Mouse (Mus musculus): ENCODE measurements around the gene Lbx1.

The Lbx1 gene

DNA sequence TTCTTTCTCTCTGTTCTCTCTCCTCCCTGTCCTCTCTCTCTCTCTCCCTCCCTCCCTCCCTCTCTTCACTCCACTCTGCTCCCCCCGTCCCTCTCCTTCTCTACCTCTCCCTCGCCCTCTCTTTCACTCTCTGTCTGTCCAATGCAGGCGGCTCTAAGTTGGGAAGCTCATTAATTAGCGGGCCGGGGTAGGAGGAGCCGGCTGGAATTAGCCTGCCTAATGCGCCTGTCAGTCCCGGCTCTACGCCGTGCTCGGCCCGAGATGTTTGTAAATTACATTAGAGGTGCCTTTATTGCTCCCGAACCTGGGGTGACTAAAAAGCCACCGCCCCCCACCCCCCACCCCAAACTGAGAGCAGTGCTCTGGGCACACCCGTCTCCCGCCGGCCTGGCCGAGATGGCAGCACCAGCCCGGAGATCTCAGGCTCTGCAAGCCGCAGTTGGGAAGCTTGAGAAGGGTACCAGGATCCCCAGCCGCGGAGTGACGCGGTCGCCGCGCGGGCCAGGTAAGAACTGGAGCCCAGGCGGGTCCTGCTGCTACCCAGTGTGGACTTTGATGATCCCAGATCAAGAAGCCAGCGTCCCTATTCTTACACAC, at the start of gene Lbx1:
TSS of gene Lbx1 (minus strand) at position 47 of the 597 bp plus-strand sequence.
- DNase-seq (ENCODE audit: low spot score in 2 of 2) = no peak

DNA sequence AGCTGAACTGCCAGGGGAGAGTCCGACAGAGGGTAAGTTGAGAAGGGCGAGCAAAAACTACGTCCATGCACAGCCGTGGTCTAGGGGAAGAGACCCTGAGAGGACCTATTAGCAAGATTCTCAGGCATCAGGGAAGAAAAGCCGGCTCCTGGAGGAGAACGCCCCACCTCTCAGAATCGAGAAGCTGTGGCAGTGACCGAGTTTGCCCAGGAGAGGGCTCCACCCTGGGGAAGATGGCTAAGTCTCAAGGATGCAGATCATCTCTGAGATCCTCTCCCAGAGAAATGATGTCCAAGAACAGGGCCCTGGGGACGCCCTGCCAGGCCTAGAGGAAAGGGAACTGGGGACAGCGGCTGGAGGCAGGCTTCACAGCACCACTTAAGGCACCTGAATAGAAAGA, 47.7 kb upstream of the Lbx1 start:
- DNase-seq (ENCODE audit: low spot score in 2 of 2) = peak; percentile 29 to 82

DNA sequence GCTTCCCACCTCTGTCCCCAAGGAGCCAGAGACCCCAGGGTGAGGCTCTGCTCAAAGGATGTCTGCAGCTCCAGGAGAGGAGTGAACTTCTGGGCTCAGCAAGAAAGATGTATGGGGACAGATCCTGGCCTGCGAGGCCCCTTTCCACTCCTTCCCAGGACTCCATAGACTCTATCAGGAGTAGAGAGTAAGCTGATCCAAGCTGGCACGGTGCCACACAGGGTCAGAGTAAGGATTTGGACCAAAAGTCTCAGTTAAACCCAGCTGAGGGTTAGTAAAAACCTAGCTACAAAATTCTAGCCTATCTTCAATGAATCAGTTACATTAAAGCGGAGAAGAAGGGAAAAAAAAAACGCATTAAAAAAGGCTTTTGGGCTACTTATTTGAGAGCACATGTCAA, 40.6 kb upstream of the Lbx1 start:
- DNase-seq (ENCODE audit: low spot score in 2 of 2) = no peak

DNA sequence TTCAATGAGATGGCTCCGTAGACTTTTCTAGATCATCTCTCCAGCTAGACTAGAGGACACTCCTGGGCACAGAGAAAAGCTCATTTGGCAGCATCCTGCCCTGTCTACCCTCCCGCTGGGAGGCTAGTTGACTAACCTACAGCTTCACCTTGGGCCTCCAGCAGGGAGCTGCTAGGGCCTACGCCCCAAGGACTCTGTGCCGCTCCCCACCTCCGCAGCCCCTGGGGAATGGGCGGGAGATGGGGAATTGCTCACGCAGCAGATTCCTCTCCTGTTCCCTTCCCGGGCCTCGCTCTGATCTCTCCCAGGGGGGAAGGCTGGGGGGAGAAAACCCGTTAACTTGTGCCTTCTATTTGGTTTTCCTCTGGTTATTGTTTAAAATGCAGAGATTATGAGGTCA, 36.4 kb upstream of the Lbx1 start:
- no peak for DNase-seq (ENCODE audit: low spot score in 2 of 2)

GRCm38 (mm10) chr19:45262995-45263394, 27.4 kb upstream of the Lbx1 start:
- DNase-seq (ENCODE audit: low spot score in 2 of 2) = no peak

DNA sequence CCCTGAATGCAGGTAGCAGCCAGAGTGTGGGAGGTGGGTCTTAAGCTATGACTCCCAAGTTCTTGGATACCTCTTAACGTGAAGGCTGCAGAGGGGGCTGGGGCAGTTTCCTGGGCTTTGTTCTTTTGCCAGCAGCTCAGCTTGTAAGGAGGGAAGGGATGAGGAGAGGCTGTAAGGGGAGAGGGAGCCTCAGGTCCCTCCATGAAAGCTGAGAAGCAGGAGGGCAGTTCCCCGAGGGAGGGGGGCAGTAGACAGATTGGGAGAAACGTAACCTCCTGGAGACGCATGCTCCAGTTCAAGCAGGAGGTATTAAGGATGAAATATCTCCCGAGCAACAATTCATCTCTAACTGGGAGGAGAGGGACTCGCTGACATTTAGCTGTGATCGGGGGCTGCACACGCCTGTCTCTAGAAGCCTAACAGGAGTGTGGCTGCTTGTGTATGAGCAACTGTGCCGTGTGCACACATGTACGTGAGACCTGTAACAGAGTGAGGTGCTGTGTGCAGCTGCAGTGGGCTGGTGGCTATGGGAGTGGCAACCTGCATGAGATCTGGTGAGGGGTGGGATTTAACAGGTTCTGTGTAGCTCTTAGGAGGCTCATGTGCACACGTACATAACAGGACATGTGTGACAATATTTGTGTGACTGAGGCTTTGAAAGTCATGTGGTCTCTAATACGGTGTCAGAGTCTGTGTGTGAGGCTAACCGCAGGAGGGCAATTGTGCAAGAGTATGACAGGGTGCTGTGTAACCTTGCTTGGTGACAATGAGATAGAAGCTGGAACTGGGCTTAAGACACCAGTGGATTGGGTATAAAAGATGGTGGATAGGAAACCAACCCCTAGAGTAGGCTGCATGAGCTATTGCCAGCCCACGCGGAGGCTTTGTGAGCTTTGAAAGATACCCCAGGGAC, 22.1 kb upstream of the Lbx1 start:
- DNase-seq (ENCODE audit: low spot score in 2 of 2) = no peak

DNA sequence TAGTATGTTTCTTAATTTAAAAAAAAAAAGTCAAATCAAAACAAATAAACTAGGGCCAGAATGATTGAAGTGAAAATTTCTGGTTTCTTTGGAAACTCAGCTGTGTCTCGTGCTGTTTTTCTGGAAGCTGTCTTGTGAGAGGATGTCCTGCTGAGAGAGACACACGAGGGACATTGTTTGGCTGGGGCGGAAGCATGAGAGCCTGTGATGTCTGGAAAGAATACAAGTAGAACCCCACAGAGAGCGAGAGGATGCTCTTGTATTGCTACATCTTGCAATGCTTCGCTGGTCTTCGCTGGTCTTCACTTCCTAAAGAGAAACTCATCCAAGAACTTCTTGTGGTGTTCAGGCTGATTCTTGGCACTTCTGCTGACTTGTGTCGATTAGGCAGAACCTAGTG, 19.2 kb upstream of the Lbx1 start:
- no peak for DNase-seq (ENCODE audit: low spot score in 2 of 2)

DNA sequence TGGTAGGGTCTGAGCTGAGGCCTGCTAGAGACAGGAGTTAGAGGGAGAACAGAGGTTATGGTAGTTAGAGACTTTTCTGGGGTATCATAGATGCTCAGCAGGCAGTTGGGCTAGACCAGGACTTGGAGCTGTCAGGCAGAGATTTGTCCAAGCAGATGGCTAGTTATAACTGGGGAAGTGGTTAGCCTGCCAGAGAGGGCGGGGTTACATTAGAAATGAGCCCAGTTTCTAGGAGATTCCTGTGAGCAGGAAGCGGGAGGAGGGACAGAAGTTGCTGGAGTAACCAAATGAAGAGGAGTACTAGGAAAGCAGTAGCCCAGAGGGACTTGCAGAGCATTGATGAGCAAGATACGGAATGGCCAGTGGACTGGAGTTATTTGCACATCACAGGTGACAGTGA, 16.8 kb upstream of the Lbx1 start:
- no peak for DNase-seq (ENCODE audit: low spot score in 2 of 2)

DNA sequence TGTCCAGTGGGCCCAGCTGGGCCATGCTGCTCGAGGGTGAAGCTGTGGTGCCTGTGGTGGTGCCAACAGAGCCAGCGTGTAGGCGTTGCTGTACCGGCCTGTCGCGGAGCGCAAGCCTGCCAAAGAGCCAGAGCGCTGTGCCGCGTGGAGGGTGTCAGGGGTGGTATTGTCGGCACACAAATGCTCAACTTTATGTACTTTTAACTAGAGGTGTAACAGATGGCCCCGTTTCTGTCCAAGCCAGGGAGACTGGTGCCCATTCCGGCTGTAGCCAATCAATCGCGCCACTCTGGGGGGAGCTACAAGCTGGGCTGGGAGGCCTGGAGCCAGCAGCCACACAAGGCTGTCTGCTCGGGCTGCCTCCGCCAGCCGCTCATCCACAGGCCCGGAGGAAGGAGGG, 13.1 kb upstream of the Lbx1 start:
- no peak for DNase-seq (ENCODE audit: low spot score in 2 of 2)

DNA sequence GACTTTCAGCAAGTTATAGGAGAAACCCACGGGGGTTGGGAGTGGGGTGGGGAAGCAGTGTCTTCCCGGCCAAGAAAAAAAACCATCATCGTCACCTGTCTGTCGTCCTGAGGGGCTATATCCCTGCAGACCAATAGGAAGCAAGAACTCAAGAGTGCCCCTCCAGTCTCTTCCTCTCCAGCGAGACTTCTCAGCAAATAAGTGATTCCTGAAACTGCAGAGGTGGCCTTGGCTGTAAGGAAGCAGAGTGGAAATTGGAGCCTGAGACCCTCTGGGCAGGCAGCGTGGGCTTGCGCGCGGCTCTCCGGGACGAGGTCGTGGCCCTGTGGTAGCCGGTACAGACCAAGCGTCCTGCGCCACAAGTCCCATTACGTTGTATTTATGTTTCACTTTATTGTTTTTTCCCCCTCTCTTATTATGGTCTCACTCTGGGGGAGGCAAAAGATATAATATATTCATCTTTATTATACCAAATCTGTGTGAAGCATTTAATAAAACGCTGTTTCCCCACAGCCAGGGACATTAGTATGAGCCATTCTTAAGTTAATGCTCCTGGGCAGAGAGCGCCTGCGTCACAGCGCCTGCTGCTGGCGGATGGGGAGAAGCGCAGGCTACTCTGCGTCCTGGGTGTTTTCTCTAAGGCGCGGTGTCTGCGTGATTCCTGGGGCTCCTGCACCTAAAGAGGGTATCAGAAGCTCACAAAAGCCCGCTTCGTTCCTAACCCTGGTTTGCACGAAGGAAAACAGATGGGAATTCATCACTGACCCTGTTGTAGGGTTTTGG, 8.5 kb upstream of the Lbx1 start:
- no peak for DNase-seq (ENCODE audit: low spot score in 2 of 2)

- no peak for DNase-seq (ENCODE audit: low spot score in 2 of 2)
Measured at GRCm38 (mm10) chr19:45243264-45243602, 7.6 kb upstream of the Lbx1 start.

- no peak for DNase-seq (ENCODE audit: low spot score in 2 of 2)
Measured at GRCm38 (mm10) chr19:45242348-45243263, 7.0 kb upstream of the Lbx1 start.

DNA sequence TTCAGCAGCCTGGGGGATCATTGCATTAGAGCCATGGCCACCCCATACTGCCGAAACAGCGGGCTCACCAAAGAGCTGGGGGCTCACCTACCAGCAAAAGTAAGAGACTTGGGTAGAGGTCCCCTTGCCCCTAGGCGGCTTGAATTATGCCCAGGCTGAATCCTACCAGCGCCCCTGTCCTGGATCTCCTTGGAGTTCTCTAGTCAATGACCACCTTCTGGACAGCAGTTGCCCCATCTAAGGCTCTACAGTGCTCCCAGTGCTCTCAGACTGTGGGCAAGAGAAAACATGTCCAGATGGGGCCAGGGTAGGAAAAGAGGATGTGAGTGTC, 6.4 kb upstream of the Lbx1 start:
- no peak for DNase-seq (ENCODE audit: low spot score in 2 of 2)

DNA sequence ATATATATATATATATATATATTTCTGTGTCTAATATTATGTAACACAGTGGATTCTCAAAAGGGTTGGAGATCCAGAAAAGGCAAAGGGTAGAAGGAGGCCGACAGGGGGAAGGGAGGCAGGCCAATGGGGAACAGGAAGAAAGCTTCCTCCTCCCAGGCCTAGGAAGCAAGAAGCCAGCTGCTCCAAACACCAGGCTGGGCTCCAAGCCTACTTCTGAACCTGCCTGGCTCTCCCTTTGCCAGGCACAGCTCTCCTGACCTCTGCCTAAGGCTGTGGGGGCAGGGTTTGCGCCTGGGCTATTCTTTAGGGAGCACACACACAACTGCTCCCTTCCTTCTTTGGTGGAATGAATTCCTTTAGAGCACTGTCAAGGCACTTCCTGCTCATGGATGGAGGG, 4.4 kb upstream of the Lbx1 start:
- no peak for DNase-seq (ENCODE audit: low spot score in 2 of 2)

DNA sequence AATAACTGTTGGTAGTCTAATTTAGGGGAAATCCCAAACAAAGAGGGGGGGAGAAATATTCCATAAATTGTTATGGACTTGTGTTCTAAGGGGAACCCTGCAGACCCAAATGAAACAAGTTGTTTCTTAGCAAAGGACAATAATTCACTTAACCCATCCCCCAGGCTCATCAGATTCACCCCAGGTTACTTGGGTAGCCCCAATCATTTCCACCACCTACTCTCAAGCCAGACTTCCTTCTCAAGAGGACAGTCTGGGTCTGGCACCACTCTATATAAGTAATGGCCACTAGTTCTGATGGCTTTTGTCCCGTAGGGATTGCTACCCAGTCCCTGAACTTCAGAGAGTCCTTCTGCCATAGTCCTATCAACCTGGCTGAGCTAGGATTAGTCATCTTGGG, 3.6 kb upstream of the Lbx1 start:
- no peak for DNase-seq (ENCODE audit: low spot score in 2 of 2)

- no peak for DNase-seq (ENCODE audit: low spot score in 2 of 2)
Measured at GRCm38 (mm10) chr19:45237665-45238209, 2.1 kb upstream of the Lbx1 start.

GRCm38 (mm10) chr19:45237099-45237498, 1.5 kb upstream of the Lbx1 start:
- no peak for DNase-seq (ENCODE audit: low spot score in 2 of 2)

DNA sequence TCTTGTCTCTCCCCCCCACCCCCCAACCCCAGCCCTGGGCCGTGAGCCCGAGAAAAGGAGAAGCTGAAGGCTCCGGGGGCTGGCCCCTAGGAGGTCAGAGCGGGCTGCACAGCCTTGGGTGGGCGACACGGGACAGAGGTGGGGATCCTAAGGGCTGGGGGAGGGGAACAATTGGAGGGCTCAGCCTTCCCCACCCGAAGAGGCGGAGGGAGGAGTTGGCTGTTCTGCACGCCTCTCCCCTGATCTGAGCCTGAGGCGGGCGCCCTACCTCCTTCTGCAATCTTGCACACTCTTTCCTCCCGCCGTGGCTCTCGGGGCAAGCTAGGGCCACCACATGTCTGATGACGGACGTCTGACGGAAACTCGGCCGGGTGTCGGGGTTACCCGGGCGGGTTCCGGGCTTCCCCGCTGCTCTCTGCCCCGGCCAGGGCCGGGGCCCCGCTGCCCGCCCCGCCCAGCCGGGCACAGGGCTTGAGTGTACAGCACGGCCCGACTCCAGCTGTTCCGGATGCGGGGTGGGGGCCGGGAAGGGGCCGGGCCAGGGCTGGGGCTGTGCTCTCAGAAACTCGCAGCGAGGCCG, 841 bp upstream of the Lbx1 start:
- no peak for DNase-seq (ENCODE audit: low spot score in 2 of 2)

- no peak for DNase-seq (ENCODE audit: low spot score in 2 of 2)
Measured at GRCm38 (mm10) chr19:45235331-45235741, 276 bp downstream of the Lbx1 start.

- no peak for DNase-seq (ENCODE audit: low spot score in 2 of 2)
Measured at GRCm38 (mm10) chr19:45234771-45235231, 811 bp downstream of the Lbx1 start.

DNA sequence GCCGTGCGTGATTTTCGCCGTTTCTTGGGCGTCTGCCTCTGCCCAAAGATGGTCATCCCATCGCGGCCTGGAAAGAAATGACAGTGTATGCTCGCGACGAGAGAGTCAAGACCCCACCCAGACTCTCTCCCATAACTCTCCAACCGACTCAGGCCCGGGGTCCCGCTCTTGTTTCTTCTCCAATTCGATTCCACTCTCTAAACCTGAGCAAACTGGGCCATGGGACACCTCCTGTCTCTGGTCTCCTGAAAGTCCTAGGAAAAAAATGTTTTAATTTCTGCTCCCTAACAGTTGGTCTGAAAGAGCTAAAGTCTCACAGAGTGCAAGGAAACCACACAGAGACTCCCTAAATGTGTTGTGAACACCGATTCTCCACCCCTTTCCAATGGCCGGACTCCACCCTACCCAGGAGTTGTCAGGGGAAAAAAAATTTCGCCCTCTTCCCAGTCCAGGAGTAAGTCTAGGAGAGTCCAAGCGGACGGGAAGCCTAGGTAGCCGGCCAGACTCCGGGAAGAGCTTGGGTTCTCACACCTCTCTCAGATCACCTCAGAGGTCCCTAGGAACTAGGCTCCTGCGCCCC, 1.3 kb downstream of the Lbx1 start:
- DNase-seq (ENCODE audit: low spot score in 2 of 2) = no peak
